Mouse (Mus musculus) midbrain, embryonic 14.5 days (tissue): ENCODE data around the gene Aldh8a1. TPM values are rescaled to one million over a fixed set of nuclear protein-coding genes. Genes with fewer than 3 reads are reported as not detected.
"Not testable (repeated sequence)": the region's sequence is repeated elsewhere in the genome, so short reads cannot be mapped to it uniquely, and the experiment has no call there.

Experiments used
- ATAC-seq: fragments of 200-750 bp; cut with Nextera tagmentation; 2 replicates; pipeline ENCODE4 v1.8.0; 2017; ENCODE audit warnings: moderate number of reproducible peaks, moderate library complexity; ENCODE audit not compliant: low FRiP score, low TSS enrichment
- DNase-seq: peaks from one replicate; pipeline ENCODE4 v3.0.0-alpha.2; 2015
- H3K27ac ChIP-seq: fragments of 300-500 bp; sonication (generic); replicated peaks from 2 replicates; pipeline ENCODE4 v1.5.1; 2014; ENCODE audit warnings: mild to moderate bottlenecking, low read depth, low read length, moderate library complexity
- H3K27me3 ChIP-seq: fragments of 300-500 bp; sonication (generic); 2 replicates; pipeline ENCODE4 v1.6.1; 2014; ENCODE audit warnings: low read length, control low read depth, mixed read lengths; ENCODE audit not compliant: control insufficient read depth, insufficient read depth
- H3K36me3 ChIP-seq: fragments of 300-500 bp; sonication (generic); 2 replicates; pipeline ENCODE4 v1.6.1; 2014; ENCODE audit warnings: low read length, control low read depth; ENCODE audit not compliant: control insufficient read depth, insufficient read depth
- H3K4me1 ChIP-seq: fragments of 300-500 bp; sonication (generic); 2 replicates; pipeline ENCODE4 v1.6.1; 2014; ENCODE audit warnings: mild to moderate bottlenecking, antibody characterized with exemption, low read length, control low read depth; ENCODE audit not compliant: control insufficient read depth, insufficient read depth
- H3K4me2 ChIP-seq: fragments of 300-500 bp; sonication (generic); 2 replicates; pipeline ENCODE4 v1.6.1; 2014; ENCODE audit warnings: mild to moderate bottlenecking, low read length, moderate library complexity
- H3K4me3 ChIP-seq: fragments of 300-500 bp; sonication (generic); replicated peaks from 2 replicates; pipeline ENCODE4 v1.5.1; 2014; ENCODE audit warnings: low read depth, low read length
- H3K9ac ChIP-seq: fragments of 300-500 bp; sonication (generic); replicated peaks from 2 replicates; pipeline ENCODE4 v1.6.1; 2014; ENCODE audit warnings: mild to moderate bottlenecking, low read length, moderate library complexity
- H3K9me3 ChIP-seq: fragments of 300-500 bp; sonication (generic); 2 replicates; pipeline ENCODE4 v1.6.1; 2016; ENCODE audit warnings: low read length, control low read depth, mixed read lengths; ENCODE audit not compliant: control insufficient read depth
- WGBS: fragments of 180-500 bp; shearing (Covaris S2); extraction: QIAGEN DNeasy Blood & Tissue Kit; methylation state at CpG from one replicate; pipeline ENCODE4 v1.1.7; 2014; 5-methylcytosine and 5-hydroxymethylcytosine counted together
- polyA plus RNA-seq: library from polyadenylated mRNA; unstranded; fragments of >200 nt; fragmentation: Nextera tagmentation; extraction: Ambion mirVana; gene quantifications from 2 replicates; pipeline ENCODE4 v1.2.1, GENCODE M21; 2014

Aldh8a1 gene
- polyA plus RNA-seq, 1 experiment from 2014 or later: not detected

- H3K27me3 ChIP-seq: no peaks in the 10 kb centered on the region
- DNase-seq (no peak), ATAC-seq (no peak)
- no peak overlapping the region for H3K4me3 ChIP-seq
- no peak overlapping the region for H3K9ac ChIP-seq
- no peak overlapping the region for H3K27ac ChIP-seq
- H3K36me3 ChIP-seq: no peaks in the 10 kb centered on the region
- H3K4me1 ChIP-seq: no peaks in the 10 kb centered on the region
- WGBS: 75% methylated on average over 3 of the region's 3 CpGs
- H3K9me3 ChIP-seq: no peaks in the 10 kb centered on the region
- no peak overlapping the region for H3K4me2 ChIP-seq
Measured at GRCm38 (mm10) chr10:21385111-21385663, 8.1 kb downstream of the Aldh8a1 start.

- H3K9ac ChIP-seq: no peak overlapping the region
- no peaks in the 10 kb centered on the region for H3K9me3 ChIP-seq
- no peak overlapping the region for H3K4me2 ChIP-seq
- no peaks in the 10 kb centered on the region for H3K4me1 ChIP-seq
- no peak overlapping the region for H3K4me3 ChIP-seq
- no peaks in the 10 kb centered on the region for H3K27me3 ChIP-seq
- H3K27ac ChIP-seq: no peak overlapping the region
- no peaks in the 10 kb centered on the region for H3K36me3 ChIP-seq
- 83% methylated on average over 11 of the region's 11 CpGs for WGBS
- no peak for DNase-seq
- no peak for ATAC-seq
Measured at GRCm38 (mm10) chr10:21389075-21389474, 12.0 kb downstream of the Aldh8a1 start.

- H3K36me3 ChIP-seq: no peaks in the 10 kb centered on the region
- DNase-seq (no peak), ATAC-seq (no peak)
- no peak overlapping the region for H3K27ac ChIP-seq
- WGBS: 83% methylated on average over 4 of the region's 4 CpGs
- H3K4me1 ChIP-seq: no peaks in the 10 kb centered on the region
- H3K9ac ChIP-seq: no peak overlapping the region
- no peak overlapping the region for H3K4me3 ChIP-seq
- H3K9me3 ChIP-seq: no peaks in the 10 kb centered on the region
- H3K27me3 ChIP-seq: no peaks in the 10 kb centered on the region
- no peak overlapping the region for H3K4me2 ChIP-seq
Measured at GRCm38 (mm10) chr10:21390440-21390839, 13.3 kb downstream of the Aldh8a1 start.

- H3K4me3 ChIP-seq: no peak overlapping the region
- H3K9ac ChIP-seq: no peak overlapping the region
- no peaks in the 10 kb centered on the region for H3K27me3 ChIP-seq
- H3K27ac ChIP-seq: no peak overlapping the region
- ATAC-seq (no peak), DNase-seq (no peak)
- H3K4me2 ChIP-seq: no peak overlapping the region
- H3K4me1 ChIP-seq: no peaks in the 10 kb centered on the region
- no peaks in the 10 kb centered on the region for H3K9me3 ChIP-seq
- no peaks in the 10 kb centered on the region for H3K36me3 ChIP-seq
- 77% methylated on average over 4 of the region's 4 CpGs for WGBS
Measured at GRCm38 (mm10) chr10:21391286-21391685, 14.2 kb downstream of the Aldh8a1 start.

- H3K4me3 ChIP-seq: no peak overlapping the region
- no peaks in the 10 kb centered on the region for H3K9me3 ChIP-seq
- no peaks in the 10 kb centered on the region for H3K4me1 ChIP-seq
- H3K27ac ChIP-seq: no peak overlapping the region
- H3K9ac ChIP-seq: no peak overlapping the region
- H3K36me3 ChIP-seq: no peaks in the 10 kb centered on the region
- whole genome bisulfite sequencing: 98% methylated on average over 2 of the region's 2 CpGs
- no peak overlapping the region for H3K4me2 ChIP-seq
- ATAC-seq: no peak
- H3K27me3 ChIP-seq: no peaks in the 10 kb centered on the region
- DNase-seq: no peak
Measured at GRCm38 (mm10) chr10:21393390-21393789, 16.3 kb downstream of the Aldh8a1 start.

GRCm38 (mm10) chr10:21395426-21396139, 18.5 kb downstream of the Aldh8a1 start:
- Histone ChIP-seq H3K4me3 (no peak overlapping the region), H3K9me3 (no peaks in the 10 kb centered on the region), H3K9ac (no peak overlapping the region), H3K4me1 (no peaks in the 10 kb centered on the region), H3K4me2 (no peak overlapping the region), H3K27me3 (no peaks in the 10 kb centered on the region), H3K27ac (no peak overlapping the region), H3K36me3 (no peaks in the 10 kb centered on the region)
- DNase-seq (no peak), ATAC-seq (no peak)
- WGBS: 89% methylated on average over 14 of the region's 14 CpGs

- H3K4me1 ChIP-seq, H3K36me3 ChIP-seq, DNase-seq, H3K4me2 ChIP-seq, H3K4me3 ChIP-seq, ATAC-seq, H3K9ac ChIP-seq, H3K27ac ChIP-seq, H3K9me3 ChIP-seq, H3K27me3 ChIP-seq: not testable (repeated sequence)
- 78% methylated on average over 6 of the region's 6 CpGs for WGBS
Measured at GRCm38 (mm10) chr10:21398873-21399425, 21.9 kb downstream of the Aldh8a1 start.

GRCm38 (mm10) chr10:21399622-21400021, 22.5 kb downstream of the Aldh8a1 start:
- Histone ChIP-seq H3K36me3 (no peaks in the 10 kb centered on the region), H3K27ac (no peak overlapping the region), H3K9ac (no peak overlapping the region), H3K4me3 (no peak overlapping the region), H3K27me3 (no peaks in the 10 kb centered on the region), H3K9me3 (no peaks in the 10 kb centered on the region), H3K4me2 (no peak overlapping the region), H3K4me1 (no peaks in the 10 kb centered on the region)
- DNase-seq (no peak), ATAC-seq (no peak)
- WGBS: 67% methylated on average over 8 of the region's 8 CpGs

GRCm38 (mm10) chr10:21400031-21400430, 22.9 kb downstream of the Aldh8a1 start:
- Histone ChIP-seq H3K4me3 (no peak overlapping the region), H3K9me3 (no peaks in the 10 kb centered on the region), H3K4me1 (no peaks in the 10 kb centered on the region), H3K36me3 (no peaks in the 10 kb centered on the region), H3K27me3 (no peaks in the 10 kb centered on the region), H3K27ac (no peak overlapping the region), H3K4me2 (no peak overlapping the region), H3K9ac (no peak overlapping the region)
- 68% methylated on average over 7 of the region's 7 CpGs for WGBS
- ATAC-seq: no peak
- DNase-seq: no peak
